Mouse (Mus musculus): ENCODE measurements at regions not wholly inside any gene's neighbourhood (a gene's known extent, or its start where the extent isn't known, plus 50 kb on each side); places are given as distances from the start of the nearest gene placed in this dataset.
"Not testable (repeated sequence)": the region's sequence is repeated elsewhere in the genome, so short reads cannot be mapped to it uniquely, and the experiment has no call there.

DNA sequence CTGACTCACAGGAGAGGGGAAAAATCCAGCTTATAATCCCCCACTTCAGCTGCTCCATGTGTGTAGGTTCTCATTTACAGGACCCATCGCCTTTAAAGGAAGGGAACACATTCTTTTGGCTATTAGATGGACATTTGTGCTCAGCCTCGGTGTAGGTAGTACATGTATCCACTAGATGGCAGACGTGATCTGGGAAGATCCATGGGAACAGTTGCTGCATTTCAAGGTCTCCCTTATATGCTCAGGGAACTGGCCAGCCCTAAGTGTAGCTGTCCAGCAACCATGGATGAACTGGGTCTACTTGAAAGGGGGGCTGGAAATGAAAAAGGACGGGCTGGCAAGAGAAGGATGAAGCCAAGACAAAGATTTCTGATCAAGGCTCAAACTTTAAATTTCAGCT lies 124.0 kb downstream of the Akain1 start:
- Histone ChIP-seq H3K27me3 (ENCODE audit: insufficient read depth, low read length) (no peaks in the 10 kb centered on the region), H3K36me3 (ENCODE audit: insufficient read depth, low read length) (no peaks in the 10 kb centered on the region), H3K4me1 (replicated peaks; ENCODE audit: low read depth, low read length) (no peaks in the 10 kb centered on the region), H3K4me3 (replicated peaks; ENCODE audit: low read length) (no peak overlapping the region), H3K9me3 (ENCODE audit: low read length) (no peaks in the 10 kb centered on the region)
- TF ChIP-seq CTCF (conservative IDR thresholded peaks at IDR 0.05; ENCODE audit: low read length) (peak; percentile 43), POU5F1 (IDR thresholded peaks at IDR 0.05; ENCODE audit: borderline replicate concordance, low read length) (no peak), NANOG (IDR thresholded peaks at IDR 0.05; ENCODE audit: borderline replicate concordance, low read length) (no peak)

DNA sequence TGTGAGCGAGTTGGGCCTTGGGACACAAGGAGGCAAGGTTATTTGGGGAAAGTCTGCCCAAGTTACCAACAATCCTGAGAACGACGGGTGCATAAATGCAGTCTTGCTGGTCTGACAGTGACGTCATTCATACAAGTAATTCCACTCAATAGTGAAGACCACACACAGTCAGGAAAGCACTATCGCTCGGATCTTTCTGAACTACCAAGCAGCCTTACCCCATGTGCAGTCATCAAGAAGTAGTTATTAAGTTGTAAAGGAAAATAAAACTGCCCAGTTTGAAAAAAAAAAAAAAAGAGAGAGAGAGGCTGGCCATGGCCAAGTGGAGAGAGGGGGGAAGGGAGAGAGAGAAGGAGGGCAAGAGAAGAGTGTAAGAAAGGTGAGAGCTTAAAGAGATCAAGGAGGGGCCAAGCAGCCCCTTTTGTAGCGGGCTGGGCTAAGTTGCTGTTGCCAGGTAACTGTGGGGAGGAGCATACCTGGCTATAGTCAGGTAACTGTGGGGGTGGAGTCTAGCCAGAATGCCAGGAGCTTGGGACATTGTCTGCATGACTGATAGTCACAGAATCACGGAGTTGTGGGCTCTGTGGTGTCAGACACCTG lies 132.0 kb downstream of the Akain1 start:
- H3K9me3 ChIP-seq (ENCODE audit: low read length); H3K27me3 ChIP-seq (ENCODE audit: insufficient read depth, low read length); H3K4me1 ChIP-seq (replicated peaks; ENCODE audit: low read depth, low read length); H3K36me3 ChIP-seq (ENCODE audit: insufficient read depth, low read length); H3K4me3 ChIP-seq (replicated peaks; ENCODE audit: low read length): not testable (repeated sequence)

DNA sequence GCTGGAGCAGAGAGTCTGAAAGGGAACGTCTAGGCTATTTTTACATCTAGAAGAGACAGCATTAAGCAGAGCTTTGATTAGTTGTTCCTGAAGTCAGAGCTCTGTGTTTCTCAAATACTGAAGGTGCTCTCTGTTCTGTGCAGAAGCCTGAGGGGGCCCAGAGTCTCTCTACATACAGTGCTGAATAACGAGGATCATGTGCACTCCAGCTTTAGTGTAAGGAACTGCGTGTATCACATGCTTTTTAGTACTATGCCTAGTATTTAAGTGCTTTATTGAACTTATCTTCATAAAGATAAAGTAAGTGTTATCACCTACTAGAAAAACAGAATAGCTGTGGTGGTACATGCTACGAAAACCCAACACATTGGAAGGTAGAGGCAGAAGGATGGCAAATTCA lies 151.4 kb downstream of the Akain1 start:
- Histone ChIP-seq H3K4me1 (replicated peaks; ENCODE audit: low read depth, low read length) (no peaks in the 10 kb centered on the region), H3K4me3 (replicated peaks; ENCODE audit: low read length) (no peak overlapping the region), H3K27me3 (ENCODE audit: insufficient read depth, low read length) (no peaks in the 10 kb centered on the region), H3K9me3 (ENCODE audit: low read length) (no peaks in the 10 kb centered on the region), H3K36me3 (ENCODE audit: insufficient read depth, low read length) (no peaks in the 10 kb centered on the region)
- TF ChIP-seq NANOG (IDR thresholded peaks at IDR 0.05; ENCODE audit: borderline replicate concordance, low read length) (no peak), CTCF (conservative IDR thresholded peaks at IDR 0.05; ENCODE audit: low read length) (no peak), POU5F1 (IDR thresholded peaks at IDR 0.05; ENCODE audit: borderline replicate concordance, low read length) (no peak)

DNA sequence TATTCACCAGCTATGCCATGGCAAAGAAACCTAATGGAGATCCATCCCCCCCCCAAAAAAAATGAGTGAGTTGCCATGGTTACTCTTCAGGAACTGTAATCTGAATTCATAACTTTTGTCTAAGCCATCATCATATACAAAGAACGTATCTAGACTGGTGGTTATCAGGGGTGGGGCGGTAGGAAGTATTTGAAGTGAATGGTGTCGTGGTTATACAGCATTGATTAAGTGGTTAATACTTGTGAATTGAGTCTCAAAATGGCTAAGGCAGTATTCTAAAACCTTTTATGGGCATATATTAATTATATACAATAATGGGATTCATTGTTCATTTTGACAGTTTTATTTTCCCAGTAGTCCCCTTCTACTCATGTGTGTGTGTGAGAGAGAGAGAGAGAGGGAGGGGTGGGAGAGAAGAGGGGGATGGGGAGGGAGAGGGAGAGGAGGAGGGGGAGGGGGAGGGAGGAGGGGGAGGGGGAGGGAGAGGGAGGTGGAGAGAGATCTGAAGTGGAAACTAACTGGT lies 158.7 kb downstream of the Akain1 start:
- Histone ChIP-seq H3K4me1 (replicated peaks; ENCODE audit: low read depth, low read length) (no peaks in the 10 kb centered on the region), H3K9me3 (ENCODE audit: low read length) (no peaks in the 10 kb centered on the region), H3K4me3 (replicated peaks; ENCODE audit: low read length) (no peak overlapping the region), H3K36me3 (ENCODE audit: insufficient read depth, low read length) (no peaks in the 10 kb centered on the region), H3K27me3 (ENCODE audit: insufficient read depth, low read length) (no peaks in the 10 kb centered on the region)
- TF ChIP-seq NANOG (IDR thresholded peaks at IDR 0.05; ENCODE audit: borderline replicate concordance, low read length) (no peak), CTCF (conservative IDR thresholded peaks at IDR 0.05; ENCODE audit: low read length) (no peak), POU5F1 (IDR thresholded peaks at IDR 0.05; ENCODE audit: borderline replicate concordance, low read length) (no peak)

DNA sequence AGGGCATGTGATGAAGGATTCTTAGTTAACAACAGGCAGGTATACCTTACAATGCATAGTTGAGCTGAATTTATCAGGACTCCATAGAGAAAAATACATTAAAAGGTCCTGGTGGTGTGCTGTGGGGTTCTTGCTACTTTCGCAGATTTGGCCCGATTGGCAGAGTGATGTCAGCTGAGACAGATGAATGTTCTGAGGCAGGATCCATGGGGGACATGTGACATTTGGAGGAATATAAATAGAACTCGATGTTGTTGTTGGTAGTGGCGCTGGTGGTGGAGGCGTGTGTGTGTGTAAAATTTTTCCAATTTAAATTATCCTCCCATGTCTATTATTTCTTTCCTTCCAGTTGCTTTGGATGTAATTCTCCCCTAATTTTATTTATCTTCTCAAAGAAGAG lies 159.3 kb downstream of the Akain1 start:
- Histone ChIP-seq H3K9me3 (ENCODE audit: low read length) (no peaks in the 10 kb centered on the region), H3K4me1 (replicated peaks; ENCODE audit: low read depth, low read length) (no peaks in the 10 kb centered on the region), H3K36me3 (ENCODE audit: insufficient read depth, low read length) (no peaks in the 10 kb centered on the region), H3K4me3 (replicated peaks; ENCODE audit: low read length) (no peak overlapping the region), H3K27me3 (ENCODE audit: insufficient read depth, low read length) (no peaks in the 10 kb centered on the region)
- TF ChIP-seq NANOG (IDR thresholded peaks at IDR 0.05; ENCODE audit: borderline replicate concordance, low read length) = no peak
- TF ChIP-seq CTCF (conservative IDR thresholded peaks at IDR 0.05; ENCODE audit: low read length) = no peak
- TF ChIP-seq POU5F1 (IDR thresholded peaks at IDR 0.05; ENCODE audit: borderline replicate concordance, low read length) = no peak

DNA sequence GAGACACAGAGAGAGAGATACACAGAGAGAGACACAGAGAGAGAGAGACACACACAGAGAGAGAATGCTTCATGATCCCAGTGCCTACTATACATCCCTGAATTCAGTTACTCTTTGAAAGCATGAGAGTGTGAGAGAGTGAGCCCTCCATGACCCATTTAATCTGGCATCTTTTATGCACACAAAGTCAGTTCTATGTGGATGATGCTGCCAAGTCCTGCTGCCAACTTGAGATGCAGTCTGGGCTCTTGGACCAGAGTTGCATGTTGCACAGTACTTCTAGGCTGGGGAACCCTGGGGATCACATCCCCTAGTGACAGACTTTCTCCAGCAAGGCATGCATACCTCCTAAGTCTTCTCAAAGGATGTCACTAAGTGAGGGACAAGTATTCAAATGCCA lies 164.5 kb downstream of the Akain1 start:
- Histone ChIP-seq H3K4me3 (replicated peaks; ENCODE audit: low read length) (no peak overlapping the region), H3K4me1 (replicated peaks; ENCODE audit: low read depth, low read length) (no peaks in the 10 kb centered on the region)
- TF ChIP-seq POU5F1 (IDR thresholded peaks at IDR 0.05; ENCODE audit: borderline replicate concordance, low read length) (no peak), NANOG (IDR thresholded peaks at IDR 0.05; ENCODE audit: borderline replicate concordance, low read length) (no peak)

DNA sequence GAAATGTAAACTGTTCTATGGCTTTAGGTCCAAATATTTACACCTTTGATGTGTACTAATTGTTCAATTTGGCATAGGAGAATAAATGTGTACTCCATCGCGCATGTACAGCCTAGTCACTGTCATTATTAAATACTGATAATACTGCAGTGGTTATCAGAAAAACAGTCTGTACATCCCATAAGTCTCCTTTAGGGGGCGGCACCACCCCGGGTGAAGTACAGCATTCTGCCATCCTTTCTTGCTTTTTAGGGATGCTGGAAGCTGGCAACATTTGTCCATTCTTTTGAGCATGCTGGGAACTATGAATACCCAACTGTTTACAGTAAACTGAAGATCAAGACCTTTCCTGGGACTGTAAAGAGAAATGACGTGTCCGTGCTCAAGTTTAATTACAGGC lies 165.6 kb downstream of the Akain1 start:
- no peak overlapping the region for H3K4me3 ChIP-seq (replicated peaks; ENCODE audit: low read length)

More for the DNA sequence above, 164.5 kb downstream of the Akain1 start:
- Histone ChIP-seq H3K36me3 (ENCODE audit: insufficient read depth, low read length) (no peaks in the 10 kb centered on the region), H3K9me3 (ENCODE audit: low read length) (no peaks in the 10 kb centered on the region), H3K27me3 (ENCODE audit: insufficient read depth, low read length) (no peaks in the 10 kb centered on the region)

DNA sequence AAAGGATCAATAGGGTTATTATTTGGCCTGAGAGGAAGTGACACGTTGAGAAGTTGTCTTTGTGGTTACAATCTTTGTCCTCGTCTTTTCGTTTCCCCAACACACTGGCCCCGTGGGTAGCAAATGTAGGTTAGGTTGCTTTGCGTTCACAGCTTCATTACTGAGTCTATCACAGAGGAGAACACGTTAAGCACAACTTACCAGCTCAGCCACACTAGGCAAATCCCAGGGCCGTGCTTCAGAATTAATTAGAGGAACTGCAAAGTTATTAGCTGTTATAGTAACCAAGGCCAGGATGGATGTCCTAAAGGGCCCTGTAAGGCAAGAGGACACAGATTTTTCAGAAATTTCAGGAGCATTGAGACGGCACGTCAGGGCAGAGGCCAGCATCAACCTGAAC lies 166.3 kb downstream of the Akain1 start:
- Histone ChIP-seq H3K36me3 (ENCODE audit: insufficient read depth, low read length) (no peaks in the 10 kb centered on the region), H3K4me1 (replicated peaks; ENCODE audit: low read depth, low read length) (no peaks in the 10 kb centered on the region), H3K27me3 (ENCODE audit: insufficient read depth, low read length) (no peaks in the 10 kb centered on the region), H3K4me3 (replicated peaks; ENCODE audit: low read length) (no peak overlapping the region), H3K9me3 (ENCODE audit: low read length) (no peaks in the 10 kb centered on the region)
- TF ChIP-seq NANOG (IDR thresholded peaks at IDR 0.05; ENCODE audit: borderline replicate concordance, low read length) (no peak), POU5F1 (IDR thresholded peaks at IDR 0.05; ENCODE audit: borderline replicate concordance, low read length) (no peak)

More for the DNA sequence above, 165.6 kb downstream of the Akain1 start:
- H3K9me3 ChIP-seq (ENCODE audit: low read length) = no peaks in the 10 kb centered on the region
- no peak for TF ChIP-seq POU5F1 (IDR thresholded peaks at IDR 0.05; ENCODE audit: borderline replicate concordance, low read length)
- TF ChIP-seq CTCF (conservative IDR thresholded peaks at IDR 0.05; ENCODE audit: low read length) = peak; percentile 49
- H3K36me3 ChIP-seq (ENCODE audit: insufficient read depth, low read length) = no peaks in the 10 kb centered on the region
- H3K4me1 ChIP-seq (replicated peaks; ENCODE audit: low read depth, low read length) = no peaks in the 10 kb centered on the region
- no peaks in the 10 kb centered on the region for H3K27me3 ChIP-seq (ENCODE audit: insufficient read depth, low read length)

DNA sequence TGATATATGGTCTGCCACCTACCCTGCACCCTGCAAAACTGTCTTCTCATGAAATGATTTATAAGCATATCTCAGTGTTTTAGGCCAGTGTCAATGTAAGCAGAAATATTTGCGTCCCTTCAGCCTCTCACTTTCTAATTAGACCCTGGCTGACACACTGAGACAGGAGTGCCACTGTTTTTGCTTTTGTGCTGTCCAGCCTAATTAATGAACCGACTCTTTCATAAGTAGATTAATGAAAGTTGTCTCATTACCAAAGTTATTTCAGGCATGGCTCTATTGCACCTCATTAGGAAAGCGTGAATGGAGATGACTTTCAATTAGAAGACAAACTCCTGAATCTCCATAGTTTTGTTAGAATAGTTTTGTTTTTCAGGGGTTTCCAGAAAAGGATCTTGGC lies 192.3 kb downstream of the Akain1 start:
- TF ChIP-seq POU5F1 (IDR thresholded peaks at IDR 0.05; ENCODE audit: borderline replicate concordance, low read length) (no peak), NANOG (IDR thresholded peaks at IDR 0.05; ENCODE audit: borderline replicate concordance, low read length) (no peak), CTCF (conservative IDR thresholded peaks at IDR 0.05; ENCODE audit: low read length) (no peak)
- no peaks in the 10 kb centered on the region for H3K4me1 ChIP-seq (replicated peaks; ENCODE audit: low read depth, low read length)
- no peak overlapping the region for H3K4me3 ChIP-seq (replicated peaks; ENCODE audit: low read length)
- H3K36me3 ChIP-seq (ENCODE audit: insufficient read depth, low read length) = no peaks in the 10 kb centered on the region
- no peaks in the 10 kb centered on the region for H3K27me3 ChIP-seq (ENCODE audit: insufficient read depth, low read length)
- no peaks in the 10 kb centered on the region for H3K9me3 ChIP-seq (ENCODE audit: low read length)

DNA sequence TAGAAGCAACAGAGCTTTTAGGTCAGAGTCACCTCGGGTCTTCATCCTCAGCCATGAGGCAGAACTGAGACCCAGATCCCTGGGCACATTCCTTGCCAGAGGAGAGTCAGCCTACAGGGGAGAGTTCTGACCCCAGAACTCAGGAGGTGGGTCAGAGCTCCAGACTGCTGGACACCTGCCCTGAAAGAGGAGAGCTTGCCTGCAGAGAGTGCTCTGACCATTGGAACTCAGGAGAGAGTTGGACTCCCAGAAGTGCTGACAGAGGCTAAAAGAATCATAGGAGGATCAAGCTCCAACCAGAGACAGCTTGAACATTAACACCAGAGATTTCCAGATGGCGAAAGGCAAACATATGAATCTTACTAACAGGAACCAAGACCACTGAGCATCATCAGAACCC lies 211.4 kb downstream of the Akain1 start:
- H3K27me3 ChIP-seq (ENCODE audit: insufficient read depth, low read length); H3K4me1 ChIP-seq (replicated peaks; ENCODE audit: low read depth, low read length); H3K9me3 ChIP-seq (ENCODE audit: low read length); H3K4me3 ChIP-seq (replicated peaks; ENCODE audit: low read length); H3K36me3 ChIP-seq (ENCODE audit: insufficient read depth, low read length): not testable (repeated sequence)
